Mouse (Mus musculus) myocyte (in vitro differentiated cells): Measurements from ENCODE around the gene Nim1k. TPM values are rescaled to one million over a fixed set of nuclear protein-coding genes. Genes with fewer than 3 reads are reported as not detected.

Experiments used
- H3K27me3 ChIP-seq: one replicate; pipeline ENCODE4 v1.6.1; 2011; ENCODE audit not compliant: control insufficient read depth, insufficient read depth, insufficient read length
- H3K36me3 ChIP-seq: one replicate; pipeline ENCODE4 v1.6.1; 2011; ENCODE audit not compliant: control insufficient read depth, insufficient read depth
- H3K4me2 ChIP-seq: one replicate; pipeline ENCODE4 v1.6.1; 2011; ENCODE audit warnings: low read depth, control low read depth
- H3K4me3 ChIP-seq: one replicate; pipeline ENCODE4 v1.5.1; 2011; ENCODE audit warnings: mild to moderate bottlenecking, control low read depth, moderate library complexity
- H3K79me2 ChIP-seq: one replicate; pipeline ENCODE4 v1.6.1; 2011; ENCODE audit not compliant: control insufficient read depth, insufficient read depth
- H3ac ChIP-seq: one replicate; pipeline ENCODE4 v1.6.1; 2011; ENCODE audit not compliant: control insufficient read depth, insufficient read length
- CEBPB ChIP-seq: IDR thresholded peaks from 2 replicates; pipeline ENCODE4 v1.6.1; 2011; ENCODE audit warnings: mild to moderate bottlenecking, moderate library complexity; ENCODE audit not compliant: poor library complexity, insufficient read depth, severe bottlenecking
- E2F4 ChIP-seq: IDR thresholded peaks from one replicate; pipeline ENCODE4 v1.6.1; 2011; ENCODE audit warnings: mild to moderate bottlenecking, control low read depth, moderate library complexity; ENCODE audit not compliant: insufficient read depth
- MAX ChIP-seq: IDR thresholded peaks from one replicate; pipeline ENCODE4 v1.6.1; 2011; ENCODE audit warnings: low read depth, mild to moderate bottlenecking, control low read depth
- MYOD1 ChIP-seq, 3 experiments: IDR thresholded peaks; one replicate each; pipeline ENCODE4 v1.6.1; 2011; ENCODE audit warnings: control low read depth in 2 of 3, low read depth in 2 of 3, mild to moderate bottlenecking in 2 of 3, moderate library complexity in 1 of 3; ENCODE audit not compliant: insufficient read length in 2 of 3, control insufficient read depth in 1 of 3
- MYOG ChIP-seq, 3 experiments: IDR thresholded peaks; one replicate each; pipeline ENCODE4 v1.6.1; 2011; ENCODE audit warnings: control low read depth in 2 of 3, low read depth in 2 of 3, mild to moderate bottlenecking in 2 of 3; ENCODE audit not compliant: insufficient read length in 2 of 3, control insufficient read depth in 1 of 3, insufficient read depth in 1 of 3
- POLR2A ChIP-seq: IDR thresholded peaks from one replicate; pipeline ENCODE4 v1.6.1; 2011; ENCODE audit warnings: low read depth, mild to moderate bottlenecking, control low read depth, moderate library complexity; ENCODE audit not compliant: insufficient read length
- POLR2AphosphoS2 ChIP-seq: IDR thresholded peaks from one replicate; pipeline ENCODE4 v1.6.1; 2011; ENCODE audit warnings: low read depth, control low read depth; ENCODE audit not compliant: insufficient read length
- REST ChIP-seq: IDR thresholded peaks from one replicate; pipeline ENCODE4 v1.6.1; 2011; ENCODE audit warnings: mild to moderate bottlenecking, control low read depth, moderate library complexity; ENCODE audit not compliant: insufficient read depth, insufficient read length
- SRF ChIP-seq: IDR thresholded peaks from one replicate; pipeline ENCODE4 v1.6.1; 2011; ENCODE audit warnings: low read depth; ENCODE audit not compliant: control insufficient read depth, insufficient read length
- TCF12 ChIP-seq: IDR thresholded peaks from one replicate; pipeline ENCODE4 v1.6.1; 2011; ENCODE audit warnings: mild to moderate bottlenecking, control low read depth; ENCODE audit not compliant: poor library complexity, insufficient read depth, severe bottlenecking
- TCF3 ChIP-seq: IDR thresholded peaks from one replicate; pipeline ENCODE4 v1.6.1; 2011; ENCODE audit warnings: low read depth, control low read depth; ENCODE audit not compliant: insufficient read length
- USF1 ChIP-seq: IDR thresholded peaks from one replicate; pipeline ENCODE4 v1.6.1; 2011; ENCODE audit warnings: low read depth, mild to moderate bottlenecking, control low read depth, moderate library complexity
- polyA plus RNA-seq: library from polyadenylated mRNA; unstranded; fragments of >200 nt; fragmentation: generic; extraction: Trizol; gene quantifications from one replicate; pipeline ENCODE4 v1.2.1, GENCODE M21; 2012; ENCODE audit warnings: missing spikeins

Nim1k gene
- polyA plus RNA-seq, 1 experiment, result 0.23 TPM

- Histone ChIP-seq H3K36me3 (peaks cover 16% of the 10 kb centered on the region), H3K4me2 (no peak overlapping the region), H3ac (no peak overlapping the region), H3K27me3 (no peaks in the 10 kb centered on the region), H3K79me2 (no peaks in the 10 kb centered on the region), H3K4me3 (no peak overlapping the region)
- TF ChIP-seq POLR2AphosphoS2 (no peak), TCF3 (no peak), E2F4 (no peak), CEBPB (no peak), USF1 (no peak), MYOD1 (IDR thresholded peaks at IDR 0.05; ENCODE audit: control insufficient read depth in 1 of 3, insufficient read length in 2 of 3, low read depth in 2 of 3) (no peak), SRF (no peak), POLR2A (no peak), REST (no peak), MYOG (IDR thresholded peaks at IDR 0.05; ENCODE audit: control insufficient read depth in 1 of 3, insufficient read depth in 1 of 3, insufficient read length in 2 of 3, low read depth in 2 of 3) (no peak), TCF12 (no peak), MAX (no peak)
Measured at GRCm38 (mm10) chr13:119713821-119714220, 41.9 kb downstream of the Nim1k start.

- TF ChIP-seq MYOG (IDR thresholded peaks at IDR 0.05; ENCODE audit: control insufficient read depth in 1 of 3, insufficient read depth in 1 of 3, insufficient read length in 2 of 3, low read depth in 2 of 3) (no peak), TCF3 (no peak), REST (no peak), E2F4 (no peak), TCF12 (no peak), CEBPB (no peak), MAX (no peak), USF1 (no peak), POLR2A (no peak), SRF (no peak)
- Histone ChIP-seq H3K79me2 (no peaks in the 10 kb centered on the region), H3ac (no peak overlapping the region), H3K36me3 (peaks cover 21% of the 10 kb centered on the region), H3K27me3 (no peaks in the 10 kb centered on the region), H3K4me2 (no peak overlapping the region), H3K4me3 (no peak overlapping the region)
Measured at GRCm38 (mm10) chr13:119713107-119713787, 42.4 kb downstream of the Nim1k start.

- Histone ChIP-seq H3K4me3 (no peak overlapping the region), H3ac (no peak overlapping the region), H3K4me2 (no peak overlapping the region), H3K36me3 (peaks cover 27% of the 10 kb centered on the region), H3K27me3 (no peaks in the 10 kb centered on the region), H3K79me2 (no peaks in the 10 kb centered on the region)
- no peak for TF ChIP-seq MYOD1 (IDR thresholded peaks at IDR 0.05; ENCODE audit: control insufficient read depth in 1 of 3, insufficient read length in 2 of 3, low read depth in 2 of 3)
- TF ChIP-seq POLR2AphosphoS2, result peak; percentile 10
Measured at GRCm38 (mm10) chr13:119712463-119712862, 43.2 kb downstream of the Nim1k start.

- Histone ChIP-seq H3K36me3 (peaks cover 43% of the 10 kb centered on the region), H3K79me2 (no peaks in the 10 kb centered on the region), H3K4me3 (no peak overlapping the region), H3K4me2 (no peak overlapping the region), H3ac (no peak overlapping the region), H3K27me3 (no peaks in the 10 kb centered on the region)
- no peak for TF ChIP-seq E2F4
- no peak for TF ChIP-seq POLR2AphosphoS2
- TF ChIP-seq CEBPB, result no peak
- no peak for TF ChIP-seq TCF12
- TF ChIP-seq REST, result no peak
Measured at GRCm38 (mm10) chr13:119710268-119710610, 45.4 kb downstream of the Nim1k start.

GRCm38 (mm10) chr13:119709388-119710267 lies 46.1 kb downstream of the Nim1k start:
- TF ChIP-seq POLR2AphosphoS2, result peak; percentile 63
- TF ChIP-seq E2F4, result no peak
- H3K27me3 ChIP-seq, result no peaks in the 10 kb centered on the region
- H3K36me3 ChIP-seq, result peaks cover 49% of the 10 kb centered on the region
- H3K79me2 ChIP-seq, result no peaks in the 10 kb centered on the region
- H3ac ChIP-seq, result no peak overlapping the region
- H3K4me3 ChIP-seq, result no peak overlapping the region
- no peak overlapping the region for H3K4me2 ChIP-seq
